Mouse (Mus musculus) bone marrow, adult 2 months (tissue): ENCODE data around the gene Snx27. TPM values are rescaled to one million over a fixed set of nuclear protein-coding genes. Genes with fewer than 3 reads are reported as not detected.

Source experiments
- H3K27ac ChIP-seq: fragments of 200-500 bp; 2 replicates; pipeline ENCODE4 v1.5.1; 2012; ENCODE audit warnings: low read depth, mild to moderate bottlenecking, control low read depth, inconsistent platforms, low read length; ENCODE audit not compliant: control insufficient read depth, poor library complexity, insufficient read depth
- H3K4me1 ChIP-seq: fragments of 200-500 bp; 2 replicates; pipeline ENCODE4 v1.6.1; 2011; ENCODE audit warnings: low read length; ENCODE audit not compliant: control insufficient read depth, insufficient read depth
- H3K4me3 ChIP-seq: fragments of 200-500 bp; replicated peaks from 2 replicates; pipeline ENCODE3; 2011; ENCODE audit warnings: mild to moderate bottlenecking, low read depth, low read length, control low read depth; ENCODE audit not compliant: control insufficient read depth
- CTCF ChIP-seq: fragments of 200-500 bp; IDR thresholded peaks from 2 replicates; pipeline ENCODE4 v1.5.1; 2011; ENCODE audit warnings: low read length, control low read depth; ENCODE audit not compliant: control insufficient read depth, insufficient read depth
- POLR2A ChIP-seq: fragments of 200-500 bp; IDR thresholded peaks from 2 replicates; pipeline ENCODE4 v1.6.1; 2011; ENCODE audit warnings: low read depth, mild to moderate bottlenecking, control low read depth, low read length, borderline replicate concordance; ENCODE audit not compliant: control insufficient read depth
- WGBS: fragments of 180-500 bp; shearing (Covaris S2); methylation state at CpG from one replicate; pipeline ENCODE4 v1.1.7; 2018; 5-methylcytosine and 5-hydroxymethylcytosine counted together
- polyA plus RNA-seq: library from polyadenylated mRNA; stranded (reverse); fragments of >200 nt; gene quantifications from 2 replicates; pipeline ENCODE4 v1.2.4, GENCODE M21; 2011; ENCODE audit warnings: low replicate concordance; ENCODE audit not compliant: missing spikeins, insufficient read depth, insufficient read length

The Snx27 gene
- polyA plus RNA-seq, 1 experiment: 14.1 TPM

DNA sequence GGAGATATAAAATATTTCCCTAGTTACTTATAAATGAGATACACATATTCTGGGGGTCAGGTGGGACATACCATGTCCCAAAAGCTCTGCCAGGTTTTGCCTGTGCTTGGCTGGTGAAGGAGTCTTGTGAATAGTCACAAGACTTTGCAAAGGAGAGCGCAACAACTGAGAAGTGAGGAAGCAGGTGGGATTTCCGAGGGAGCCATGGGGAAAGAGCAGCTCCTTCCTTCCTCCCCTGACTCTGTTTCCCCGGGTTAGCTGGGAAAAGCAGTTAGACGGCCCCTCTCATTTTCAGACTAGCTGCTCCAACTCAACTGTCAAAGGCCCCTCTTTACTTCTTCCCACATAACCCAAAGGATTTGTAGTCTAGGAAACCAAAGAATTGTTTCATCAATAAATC is 85.4 kb downstream of the Snx27 start:
- no peak overlapping the region for H3K4me3 ChIP-seq
- no peaks in the 10 kb centered on the region for H3K4me1 ChIP-seq
- TF ChIP-seq POLR2A (no peak), CTCF (no peak)
- H3K27ac ChIP-seq: no peak overlapping the region
- WGBS: 76% methylated on average over 4 of the region's 4 CpGs

DNA sequence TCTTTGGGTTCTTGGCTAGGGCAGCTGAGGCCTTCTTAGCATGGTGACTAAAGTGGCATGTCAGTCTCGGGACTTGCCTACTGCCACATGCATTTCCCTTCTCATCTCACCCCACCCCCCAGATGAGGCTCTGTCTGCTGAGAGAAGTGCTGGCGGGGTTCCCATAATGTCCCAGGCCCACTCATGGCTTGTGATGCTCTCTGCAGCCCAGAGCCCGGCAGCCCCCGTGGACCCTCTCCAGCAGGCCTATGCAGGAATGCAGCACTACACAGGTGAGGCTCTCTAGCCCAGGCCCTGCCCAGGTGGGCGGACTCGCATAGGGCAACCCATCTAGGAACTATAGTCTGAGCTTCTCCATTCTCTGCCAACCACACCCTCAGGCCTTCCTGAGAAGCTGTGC is 94.9 kb downstream of the Snx27 start:
- Histone ChIP-seq H3K27ac (no peak overlapping the region), H3K4me1 (no peaks in the 10 kb centered on the region), H3K4me3 (no peak overlapping the region)
- 67% methylated on average over 6 of the region's 6 CpGs for WGBS
- TF ChIP-seq POLR2A (no peak), CTCF (no peak)

- H3K4me1 ChIP-seq: no peaks in the 10 kb centered on the region
- TF ChIP-seq CTCF: no peak
- TF ChIP-seq POLR2A: no peak
- no peak overlapping the region for H3K27ac ChIP-seq
- no peak overlapping the region for H3K4me3 ChIP-seq
- WGBS: 78% methylated on average over 7 of the region's 7 CpGs
These were observed 96.6 kb downstream of the Snx27 start for GRCm38 (mm10) chr3:94485922-94486321.

GRCm38 (mm10) chr3:94483790-94484439 is 98.6 kb downstream of the Snx27 start:
- Histone ChIP-seq H3K4me3 (no peak overlapping the region), H3K4me1 (no peaks in the 10 kb centered on the region), H3K27ac (no peak overlapping the region)
- no peak for TF ChIP-seq POLR2A
- no peak for TF ChIP-seq CTCF
- 60% methylated on average over 20 of the region's 20 CpGs for WGBS

GRCm38 (mm10) chr3:94482764-94483385 is 99.6 kb downstream of the Snx27 start:
- WGBS: 81% methylated on average over 17 of the region's 17 CpGs
- H3K27ac ChIP-seq: no peak overlapping the region
- no peak overlapping the region for H3K4me3 ChIP-seq
- TF ChIP-seq POLR2A: no peak
- TF ChIP-seq CTCF: no peak
- H3K4me1 ChIP-seq: no peaks in the 10 kb centered on the region

DNA sequence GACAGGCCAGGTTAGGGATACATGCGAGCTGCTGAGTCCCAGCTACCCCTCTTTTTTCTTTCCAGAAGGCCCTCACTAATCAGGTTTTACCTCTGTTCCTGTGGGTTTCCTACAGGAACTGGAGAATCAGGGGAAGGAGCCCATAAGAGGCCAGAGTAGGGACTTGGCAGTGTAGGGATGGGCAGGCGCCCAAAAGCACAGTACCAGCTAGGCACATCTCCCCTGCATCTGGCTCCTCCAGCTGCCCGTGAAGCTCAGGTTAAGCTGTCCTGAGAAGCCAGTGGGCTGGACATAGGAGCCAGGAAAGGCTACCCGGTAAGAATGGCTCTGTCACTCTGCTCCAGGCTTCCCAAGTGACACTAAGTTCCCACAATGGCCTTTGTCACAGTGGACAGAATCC is 101.1 kb downstream of the Snx27 start:
- Histone ChIP-seq H3K4me3 (no peak overlapping the region), H3K4me1 (no peaks in the 10 kb centered on the region), H3K27ac (no peak overlapping the region)
- no peak for TF ChIP-seq POLR2A
- TF ChIP-seq CTCF: no peak
- WGBS: 61% methylated on average over 4 of the region's 4 CpGs

DNA sequence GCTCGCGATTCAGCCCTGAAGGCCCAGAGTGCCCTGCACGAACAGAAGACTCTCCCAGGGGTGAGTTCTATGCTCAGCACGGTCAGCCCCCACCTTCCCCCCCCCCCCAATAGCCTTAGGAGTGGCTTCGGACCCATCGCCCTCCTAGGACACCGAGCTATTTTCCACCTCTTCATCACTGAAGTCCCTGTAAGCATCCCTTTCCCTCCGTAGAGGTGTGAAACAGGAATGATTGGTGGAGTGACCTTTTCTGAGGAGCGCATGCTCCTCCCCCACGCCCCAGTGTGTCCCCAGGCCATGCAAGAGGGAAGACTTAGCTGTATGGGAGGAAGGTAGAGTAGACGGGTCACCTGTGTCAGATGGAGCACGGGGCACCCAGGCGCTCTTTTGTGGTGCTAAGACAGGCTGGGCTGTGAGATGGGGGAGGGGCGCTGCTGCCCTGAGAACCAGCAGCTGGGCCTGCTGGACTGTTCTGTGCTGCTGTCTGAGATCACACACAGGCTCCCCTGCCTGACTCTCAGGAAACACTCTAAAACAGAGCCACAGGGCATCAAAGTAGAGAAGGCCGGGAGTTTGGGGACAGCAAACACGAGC is 102.1 kb downstream of the Snx27 start, which contains the start of gene Riiad1:
Gene Riiad1, minus strand, starts transcription at position 51 of the 594 bp plus-strand sequence.
- Histone ChIP-seq H3K4me3 (no peak within 1 kb of the TSS), H3K4me1 (no peaks in the 10 kb centered on the region), H3K27ac (no peak within 1 kb of the TSS)
- 28% methylated on average over 16 of the region's 16 CpGs for WGBS
- no peak for TF ChIP-seq POLR2A
- TF ChIP-seq CTCF: no peak

DNA sequence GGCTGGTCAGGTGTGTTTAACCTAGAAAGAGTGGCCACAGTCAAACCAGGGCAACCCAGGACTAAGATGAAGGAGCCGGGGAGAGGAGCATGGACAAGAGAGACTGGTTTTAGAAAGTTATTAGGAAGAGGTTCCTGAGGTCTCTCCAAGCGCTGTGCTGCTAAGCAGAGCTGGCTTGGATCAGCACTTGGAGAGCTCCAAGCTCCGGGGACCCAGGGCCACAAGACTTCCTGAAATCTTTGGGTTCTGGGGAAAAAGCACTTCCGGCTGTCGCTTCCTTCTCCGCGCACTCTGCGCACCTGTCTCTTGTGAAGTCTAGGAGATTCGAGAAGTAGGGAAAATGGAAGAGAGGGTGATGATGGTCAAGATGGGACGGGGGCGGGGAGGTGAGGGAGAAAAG is 103.0 kb downstream of the Snx27 start:
- no peak overlapping the region for H3K27ac ChIP-seq
- no peak for TF ChIP-seq CTCF
- TF ChIP-seq POLR2A: no peak
- WGBS: 5% methylated on average over 11 of the region's 11 CpGs
- H3K4me1 ChIP-seq: no peaks in the 10 kb centered on the region
- H3K4me3 ChIP-seq: no peak overlapping the region
